Mouse (Mus musculus) bone marrow, adult 2 months (tissue): ENCODE results near the gene Lims1.

Experiments
- CTCF ChIP-seq: fragments of 200-500 bp; IDR thresholded peaks from 2 replicates; pipeline ENCODE4 v1.5.1; 2011; ENCODE audit warnings: low read length, control low read depth; ENCODE audit not compliant: control insufficient read depth, insufficient read depth
- POLR2A ChIP-seq: fragments of 200-500 bp; IDR thresholded peaks from 2 replicates; pipeline ENCODE4 v1.6.1; 2011; ENCODE audit warnings: low read depth, mild to moderate bottlenecking, control low read depth, low read length, borderline replicate concordance; ENCODE audit not compliant: control insufficient read depth

DNA sequence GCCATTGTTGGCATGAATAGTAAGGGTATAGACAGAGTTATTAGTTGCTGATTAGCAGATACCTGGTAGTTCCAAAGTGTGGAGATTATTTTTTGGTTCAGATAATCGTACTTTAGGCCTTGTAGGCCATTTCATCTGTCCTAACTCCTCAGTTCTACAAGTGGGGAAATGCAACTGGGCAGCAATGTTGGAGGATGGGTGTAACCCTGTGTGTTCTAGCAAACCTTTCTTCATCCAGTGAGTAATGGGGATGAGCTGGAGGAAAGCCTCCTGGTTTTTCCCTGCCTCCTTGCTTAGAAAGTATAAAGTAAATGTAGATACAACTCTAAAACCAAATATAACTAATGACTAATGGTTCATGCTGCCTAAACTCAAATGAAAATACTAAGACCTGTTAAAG is 55.1 kb downstream of the Lims1 start:
- TF ChIP-seq POLR2A (no peak), CTCF (no peak)
